Mouse (Mus musculus) layer of hippocampus, adult 2 months (tissue): ENCODE results near the gene Hgf. TPM values are rescaled to one million over a fixed set of nuclear protein-coding genes. Genes with fewer than 3 reads are reported as not detected.

Experiments
- DNase-seq, 2 experiments: peaks; one replicate each; pipeline ENCODE4 v3.0.0; 2022; ENCODE audit warnings: low spot score in 2 of 2
- H3K27ac ChIP-seq: fragments of 200-600 bp; 2 replicates; pipeline ENCODE4 v1.8.1; 2022
- H3K4me3 ChIP-seq: fragments of 200-600 bp; 2 replicates; pipeline ENCODE4 v1.8.1; 2022; ENCODE audit warnings: mild to moderate bottlenecking
- CTCF ChIP-seq: fragments of 200-600 bp; conservative IDR thresholded peaks from 2 replicates; pipeline ENCODE4 v1.8.1; 2022; ENCODE audit warnings: antibody characterized with exemption, mild to moderate bottlenecking, moderate library complexity
- long read RNA-seq, 2 experiments: library from polyadenylated mRNA; stranded (forward); transcript quantifications; one replicate each; pipeline ENCODE4 v2.0.0; 2021; ENCODE audit warnings: borderline mapping rate in 2 of 2
- total RNA-seq, 2 experiments: library from RNA; stranded (reverse); gene quantifications; 2 replicates each; pipeline ENCODE4 v1.2.3; 2021

Gene Hgf
- total RNA-seq = 1 to 10 TPM; 2.2 to 4.6 TPM
- long read RNA-seq, experiment 1, partial matches to known transcripts = 0 of 1 reads
- long read RNA-seq, experiment 1, other reads (novel, unspliced or antisense) = 1 of 1 reads
- long read RNA-seq, experiment 2, partial matches to known transcripts = 0 of 2 reads
- long read RNA-seq, experiment 2, other reads (novel, unspliced or antisense) = 0 of 2 reads

DNA sequence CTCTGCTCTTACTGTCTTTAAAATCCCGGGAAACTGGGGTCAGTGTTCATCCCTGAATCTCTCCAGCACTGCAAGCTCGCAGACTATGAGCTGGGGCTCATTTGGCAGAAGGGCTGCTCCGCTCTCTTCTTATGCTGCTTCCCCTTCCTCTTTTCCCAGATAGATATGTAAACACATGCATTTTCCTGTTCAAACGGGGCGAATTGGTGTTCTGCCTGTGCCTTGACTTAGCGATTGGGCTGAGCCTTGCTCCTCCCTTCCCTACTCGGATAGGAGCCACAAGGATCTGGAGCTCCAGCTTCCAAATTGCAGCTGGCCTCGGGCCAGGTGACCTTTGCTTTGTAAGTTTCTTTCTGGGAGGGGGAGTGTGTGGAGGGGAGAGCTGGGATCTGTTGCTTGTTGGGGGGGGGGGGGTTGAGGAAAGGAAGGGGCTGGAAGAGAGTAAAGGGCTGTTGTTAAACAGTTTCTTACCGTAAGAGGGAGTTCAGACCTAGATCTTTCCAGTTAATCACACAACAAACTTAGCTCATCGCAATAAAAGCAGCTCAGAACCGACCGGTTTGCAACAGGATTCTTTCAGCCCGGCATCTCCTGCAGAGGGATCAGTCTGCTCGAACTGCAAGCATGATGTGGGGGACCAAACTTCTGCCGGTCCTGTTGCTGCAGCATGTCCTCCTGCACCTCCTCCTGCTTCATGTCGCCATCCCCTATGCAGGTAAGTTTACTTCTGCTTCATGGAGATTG lies at the start of gene Hgf:
Gene Hgf (plus strand): TSS at position 192 of the 744 bp plus-strand sequence.
- DNase-seq = peak in 1 of 2 experiments; percentile 2
- peak; percentile 28 for TF ChIP-seq CTCF
- peak within 1 kb of the TSS; percentile 48; the same call in 1 of the 2 replicates for H3K27ac ChIP-seq
- H3K4me3 ChIP-seq = peak within 1 kb of the TSS; percentile 51

DNA sequence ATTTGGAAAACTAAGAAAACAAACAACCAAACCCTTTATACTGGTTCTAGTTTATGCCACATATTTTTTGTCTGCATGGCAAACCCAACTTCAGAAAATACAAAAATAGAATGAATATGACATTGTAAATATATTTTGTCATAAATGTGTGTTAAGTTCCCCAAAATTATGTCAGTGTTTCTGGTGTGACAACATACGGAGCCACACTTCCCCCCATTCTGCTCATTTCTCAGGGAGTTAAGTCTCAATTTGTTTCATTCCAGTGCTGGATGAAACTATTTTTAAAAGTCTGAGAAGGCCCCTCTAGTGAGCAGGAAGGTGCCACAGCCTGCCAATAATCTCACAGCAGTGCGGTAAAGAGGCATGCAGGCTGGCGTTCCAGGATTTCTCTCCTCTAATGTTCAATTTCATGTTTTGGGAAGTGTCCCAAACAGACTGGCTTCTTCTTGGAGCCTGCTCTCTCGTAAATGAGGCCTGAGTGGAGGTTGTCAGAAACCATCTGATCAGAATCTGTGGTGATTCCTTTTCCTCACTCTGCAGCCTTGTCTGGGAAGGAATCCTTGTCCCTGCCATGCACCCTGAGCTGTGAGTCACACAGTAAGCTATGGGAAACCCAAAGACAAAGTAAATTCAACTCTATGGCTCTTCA lies 46.5 kb upstream of the Hgf start:
- H3K4me3 ChIP-seq = no peak overlapping the region
- H3K27ac ChIP-seq = no peak overlapping the region
- DNase-seq = no peak
- no peak for TF ChIP-seq CTCF

DNA sequence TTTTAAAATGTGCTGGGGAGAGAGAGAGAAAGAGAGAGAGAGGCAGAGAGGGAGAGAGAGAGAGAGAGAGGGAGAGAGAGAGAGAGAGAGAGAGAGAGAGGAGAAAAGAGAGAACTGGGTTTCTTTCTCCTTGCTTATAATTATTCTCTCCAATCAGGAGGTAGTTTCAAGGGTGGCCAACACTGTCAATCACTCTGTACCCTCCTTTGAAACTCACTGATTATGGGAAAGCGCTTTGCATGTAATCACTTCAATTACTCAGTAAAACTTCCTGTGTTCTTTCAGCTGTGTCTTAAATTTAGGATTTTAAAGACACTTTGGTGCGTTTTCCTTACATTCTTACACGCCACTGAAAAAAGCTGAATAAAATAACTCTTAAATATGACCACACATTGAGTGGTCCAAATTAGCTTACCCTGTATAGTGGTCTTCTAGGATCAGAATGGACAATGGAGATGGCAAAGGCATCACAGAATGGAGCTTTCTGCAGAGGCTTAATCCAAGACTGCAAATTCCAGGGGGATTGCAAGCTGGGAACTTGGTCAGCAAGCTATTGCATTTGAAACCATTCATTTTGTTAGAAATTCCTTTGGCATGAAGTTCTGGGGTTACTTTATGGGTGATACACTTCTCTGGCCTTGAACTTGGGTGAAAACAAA lies 21.5 kb upstream of the Hgf start:
- no peak overlapping the region for H3K27ac ChIP-seq
- no peak for DNase-seq
- TF ChIP-seq CTCF = no peak
- H3K4me3 ChIP-seq = no peak overlapping the region

DNA sequence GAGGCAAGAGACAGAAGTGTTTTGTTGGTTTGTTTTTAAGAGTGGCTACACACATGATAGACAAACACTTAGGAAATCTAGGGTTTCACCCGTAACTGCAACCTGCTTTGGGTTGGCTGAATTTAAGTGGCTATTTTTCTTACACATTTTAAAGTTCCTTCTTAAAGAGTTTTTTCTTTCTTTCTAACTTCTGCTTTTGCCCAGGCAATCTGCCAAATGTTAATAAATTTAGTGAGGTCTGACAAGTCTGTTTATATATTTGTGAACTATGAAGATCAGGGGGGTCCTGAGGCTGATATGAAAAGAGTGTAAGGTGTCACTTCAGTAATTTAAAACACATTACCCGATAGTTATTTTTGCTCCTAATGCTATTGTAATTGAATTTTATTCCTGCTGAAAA lies 15.2 kb upstream of the Hgf start:
- no peak for DNase-seq
- no peak overlapping the region for H3K27ac ChIP-seq
- TF ChIP-seq CTCF = no peak
- H3K4me3 ChIP-seq = no peak overlapping the region

DNA sequence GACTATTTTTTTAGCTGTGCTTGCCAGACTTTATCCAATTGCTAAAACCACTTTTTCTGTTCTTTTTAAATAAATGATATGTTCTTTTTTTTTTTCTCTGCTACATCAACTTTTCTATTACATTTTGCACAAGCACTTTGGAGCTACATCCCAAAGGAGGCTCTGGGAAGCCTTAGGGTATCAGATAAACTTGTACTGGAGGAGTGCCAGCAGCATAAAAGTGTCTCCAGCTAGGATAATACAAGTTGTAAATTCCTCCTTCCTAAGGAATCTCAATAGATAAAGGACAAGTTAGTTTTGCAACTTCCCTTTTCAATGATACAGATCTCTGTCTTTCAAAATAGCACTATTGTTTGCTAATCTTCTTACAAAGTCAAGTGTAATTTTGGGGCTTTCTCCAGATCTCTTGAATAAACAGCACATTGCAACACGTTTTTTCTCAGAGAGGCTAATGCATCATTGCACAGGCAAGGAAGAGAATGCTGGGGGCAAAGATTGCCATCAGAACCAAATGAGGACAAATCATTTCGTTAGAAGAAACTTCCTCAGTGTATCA lies 11.7 kb upstream of the Hgf start:
- H3K4me3 ChIP-seq = no peak overlapping the region
- no peak overlapping the region for H3K27ac ChIP-seq
- TF ChIP-seq CTCF = no peak
- DNase-seq = no peak

DNA sequence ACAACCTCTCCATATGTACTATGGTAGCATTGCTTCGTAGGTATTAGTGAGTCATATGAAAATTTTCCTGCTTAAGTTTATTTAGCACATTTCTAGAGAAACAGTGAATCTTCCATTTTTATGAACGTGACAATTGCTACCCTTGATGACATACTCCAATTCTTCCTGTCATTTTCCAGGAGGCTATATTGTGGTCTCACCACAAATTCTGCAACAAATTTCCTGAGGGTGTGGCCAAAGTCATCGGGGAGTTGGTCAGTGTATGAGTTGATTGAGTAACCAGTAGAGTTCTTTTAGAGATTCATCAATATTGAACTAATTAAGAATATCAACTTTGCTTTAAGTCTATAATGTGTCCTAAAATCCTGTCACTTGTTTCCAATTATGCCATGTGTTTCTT lies 5.8 kb upstream of the Hgf start:
- no peak for TF ChIP-seq CTCF
- Histone ChIP-seq H3K27ac (no peak overlapping the region), H3K4me3 (no peak overlapping the region)
- no peak for DNase-seq

DNA sequence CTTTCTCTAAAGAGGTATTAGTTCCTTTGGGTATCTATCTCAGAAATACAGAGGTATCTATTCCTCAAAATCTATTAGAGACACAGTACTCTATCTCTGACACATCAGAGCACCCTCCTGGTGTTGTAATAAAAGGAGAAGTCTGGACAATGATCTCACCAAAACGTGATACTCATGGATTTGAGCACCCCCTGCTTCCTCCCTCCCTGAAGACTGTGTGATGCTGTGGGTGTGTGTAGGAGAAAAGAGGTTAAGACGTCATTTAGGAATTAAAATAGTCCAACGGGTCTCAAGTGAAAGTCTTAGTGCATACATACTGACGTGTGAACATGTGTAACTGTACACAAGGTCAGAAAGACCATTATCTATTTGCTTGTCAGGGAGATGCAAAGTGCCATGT lies 648 bp upstream of the Hgf start:
- TF ChIP-seq CTCF = no peak
- no peak for DNase-seq
- H3K27ac ChIP-seq = no peak overlapping the region
- H3K4me3 ChIP-seq = no peak overlapping the region

DNA sequence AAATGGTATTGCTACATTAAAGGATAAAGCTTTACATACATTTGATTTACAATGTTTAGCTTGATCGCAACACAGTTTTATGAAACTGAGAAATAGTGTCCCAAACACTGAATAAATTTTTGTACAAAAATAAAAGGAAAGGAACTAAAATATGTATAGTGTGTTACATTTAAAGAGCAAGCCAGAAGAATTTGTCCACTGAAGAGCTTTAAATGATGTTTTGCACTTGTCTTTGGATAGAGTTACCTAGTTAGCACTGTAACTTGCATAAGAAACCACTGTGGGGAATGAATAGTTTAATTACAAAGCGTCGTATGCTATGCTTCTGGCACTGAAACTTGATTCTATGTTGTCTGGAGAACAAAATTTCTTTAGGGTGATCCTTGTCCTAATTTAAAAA lies 7.0 kb downstream of the Hgf start:
- no peak for TF ChIP-seq CTCF
- Histone ChIP-seq H3K27ac (no peak overlapping the region), H3K4me3 (no peak overlapping the region)
- no peak for DNase-seq

DNA sequence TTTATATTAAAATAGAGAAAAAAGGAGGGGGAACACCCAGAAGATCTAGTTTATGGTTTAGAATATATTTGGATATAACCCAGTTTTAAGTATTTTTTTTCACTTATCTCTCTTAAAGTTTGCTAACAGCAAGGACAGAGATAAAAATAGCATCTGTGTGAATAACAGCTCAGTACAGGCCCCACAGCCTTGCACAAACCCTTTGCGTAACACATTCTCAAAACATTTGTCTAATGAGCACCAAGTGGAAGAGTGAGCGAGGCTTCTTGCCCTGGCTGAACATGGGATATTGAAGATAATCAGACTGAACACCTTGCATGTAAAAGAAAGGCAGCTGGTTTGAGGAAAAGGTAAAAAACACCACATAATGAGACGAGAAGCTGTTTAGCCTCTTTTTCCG lies 15.7 kb downstream of the Hgf start:
- no peak for DNase-seq
- TF ChIP-seq CTCF = no peak

DNA sequence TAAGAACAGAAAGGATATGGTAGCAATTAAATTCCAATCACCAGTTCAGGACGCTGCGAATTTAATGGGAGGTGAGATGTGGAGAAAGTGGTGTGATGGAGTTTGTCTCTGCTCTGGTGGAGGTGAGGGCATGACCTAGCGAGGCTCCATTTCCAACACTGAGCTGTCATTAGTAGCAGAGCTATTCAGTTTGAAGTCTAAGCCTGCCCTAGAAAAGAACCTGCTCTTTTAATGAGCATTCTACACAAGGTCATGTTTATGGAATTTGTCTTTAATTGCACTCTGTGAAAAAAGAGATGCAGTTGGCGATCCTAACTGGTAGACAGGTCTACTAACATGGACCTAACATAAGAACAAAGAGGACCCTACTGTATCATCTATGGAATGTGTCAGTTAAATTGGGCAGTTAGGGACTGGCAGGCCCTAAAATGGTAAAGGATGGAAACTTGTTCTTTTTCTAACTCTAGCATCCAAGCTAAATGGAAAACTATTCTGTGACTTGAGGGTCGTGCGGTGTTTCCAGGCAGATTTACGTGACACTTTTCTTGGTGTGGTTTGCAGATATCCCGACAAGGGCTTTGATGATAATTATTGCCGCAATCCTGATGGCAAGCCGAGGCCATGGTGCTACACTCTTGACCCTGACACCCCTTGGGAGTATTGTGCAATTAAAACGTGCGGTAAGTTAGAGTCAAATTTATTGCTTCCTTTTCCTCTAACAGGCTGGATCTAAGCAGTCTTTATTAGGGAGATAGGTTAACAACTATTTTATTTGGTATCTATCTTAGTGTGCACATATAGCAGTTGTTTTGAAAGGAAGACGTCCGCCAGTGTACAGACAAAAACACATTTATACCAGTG lies 24.8 kb downstream of the Hgf start:
- TF ChIP-seq CTCF = no peak

More for the DNA sequence above, 15.7 kb downstream of the Hgf start:
- Histone ChIP-seq H3K27ac (no peak overlapping the region), H3K4me3 (no peak overlapping the region)

DNA sequence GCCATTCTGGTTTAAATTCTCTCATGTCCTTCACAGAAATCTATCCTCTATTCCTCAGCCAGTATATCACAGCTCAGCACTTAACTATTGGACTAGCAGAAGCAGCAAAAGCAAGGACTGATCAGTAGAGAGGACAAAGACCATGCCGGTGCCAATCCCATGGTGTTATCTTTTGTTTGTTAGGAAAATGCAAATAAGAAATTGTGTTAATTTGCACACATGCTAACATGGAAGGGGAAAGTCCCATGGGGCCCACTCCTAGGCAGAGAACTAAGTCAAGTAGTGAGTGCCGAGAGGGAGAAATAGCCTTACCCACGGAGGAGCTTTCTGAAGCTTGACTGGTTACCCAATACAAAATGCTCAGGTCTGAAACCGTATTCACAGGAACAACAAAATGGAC lies 42.4 kb downstream of the Hgf start:
- DNase-seq = no peak
- Histone ChIP-seq H3K4me3 (no peak overlapping the region), H3K27ac (no peak overlapping the region)
- TF ChIP-seq CTCF = no peak

More for the DNA sequence above, 24.8 kb downstream of the Hgf start:
- no peak for DNase-seq
- H3K4me3 ChIP-seq = no peak overlapping the region
- H3K27ac ChIP-seq = no peak overlapping the region

DNA sequence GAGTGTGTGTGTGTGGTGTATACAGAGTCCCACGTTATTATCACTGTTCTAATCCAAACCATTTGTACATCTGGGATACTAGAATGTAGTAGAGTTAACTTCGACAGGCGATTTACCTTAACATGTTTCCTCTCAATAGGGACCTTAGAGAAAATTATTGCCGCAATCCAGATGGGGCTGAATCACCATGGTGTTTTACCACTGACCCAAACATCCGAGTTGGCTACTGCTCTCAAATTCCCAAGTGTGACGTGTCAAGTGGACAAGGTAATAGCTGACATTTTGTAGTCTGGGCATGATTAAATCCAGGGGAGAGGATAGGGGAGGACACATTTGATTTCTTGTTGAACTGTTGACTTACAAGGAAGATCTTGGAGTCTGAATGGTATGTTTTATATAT lies 44.7 kb downstream of the Hgf start:
- no peak for DNase-seq
- Histone ChIP-seq H3K4me3 (no peak overlapping the region), H3K27ac (no peak overlapping the region)
- no peak for TF ChIP-seq CTCF
